Mouse (Mus musculus): ENCODE data around the gene 4930486L24Rik.
"Not testable (repeated sequence)": the region's sequence is repeated elsewhere in the genome, so short reads cannot be mapped to it uniquely, and the experiment has no call there.

Gene 4930486L24Rik

DNA sequence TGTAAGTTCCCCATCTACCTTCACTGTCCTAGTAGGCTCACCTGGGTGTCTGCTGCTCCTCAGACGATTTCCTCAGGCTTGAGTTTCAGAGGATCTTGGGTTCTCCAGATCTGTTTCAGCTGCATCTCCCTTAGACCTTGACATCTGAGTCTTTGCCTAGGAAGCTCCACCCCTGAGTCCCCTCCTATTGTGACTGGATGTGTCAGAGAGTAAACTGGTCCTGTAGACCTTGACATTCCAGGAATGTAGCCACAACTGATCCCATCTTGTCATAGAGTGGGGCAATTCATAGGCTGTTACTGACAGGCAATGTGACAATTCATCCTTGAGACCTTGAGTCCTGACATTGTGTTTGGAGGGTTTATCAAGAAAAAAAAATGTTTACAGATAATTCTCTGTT lies at the start of gene 4930486L24Rik:
TSS of gene 4930486L24Rik (minus strand) at position 195 of the 400 bp plus-strand sequence.
- DNase-seq = no peak

DNA sequence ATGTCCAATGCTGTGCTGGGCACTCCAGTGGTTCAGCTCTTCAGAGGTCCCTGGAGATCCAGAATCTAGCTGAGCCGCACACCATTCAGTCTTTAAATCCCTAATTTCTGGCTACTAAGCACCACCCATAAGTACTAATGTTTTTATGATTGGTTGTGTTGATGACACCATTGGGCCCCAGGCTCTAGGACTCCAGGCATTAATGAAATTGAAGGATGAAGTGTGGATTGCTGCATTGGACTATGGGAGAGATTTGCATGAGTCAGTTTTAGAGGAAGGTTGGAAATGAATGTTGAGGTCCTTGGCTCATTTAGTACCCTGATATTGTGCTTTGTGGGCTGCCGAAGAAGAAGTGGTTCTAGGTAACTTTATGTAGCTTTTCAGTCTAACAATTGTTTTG lies 40.5 kb upstream of the 4930486L24Rik start, which contains the start of gene Tpbpb:
TSS of gene Tpbpb (minus strand) at position 101 of the 400 bp plus-strand sequence.
- not testable (repeated sequence) for DNase-seq

DNA sequence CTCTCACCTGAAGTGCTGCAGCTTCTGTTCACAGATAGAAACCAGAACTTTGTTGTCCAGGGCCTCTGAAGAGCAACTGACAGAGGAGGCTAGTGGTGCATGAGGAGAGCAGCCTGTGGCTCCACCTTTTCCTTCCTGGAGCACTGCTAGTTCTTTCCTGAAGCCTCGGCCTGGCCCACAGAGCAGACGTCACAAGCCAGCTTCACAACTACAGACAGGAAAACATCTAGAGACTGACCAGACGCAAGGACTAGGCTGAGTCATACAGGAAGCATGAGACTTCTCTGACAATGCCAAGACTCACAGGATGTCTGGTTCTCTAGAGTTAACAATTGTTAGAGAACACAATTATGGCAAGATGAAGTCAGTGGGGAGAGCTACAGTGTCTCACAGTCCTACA lies 33.1 kb upstream of the 4930486L24Rik start, which contains the start of gene Ctla2b:
TSS of gene Ctla2b (minus strand) at position 120 of the 400 bp plus-strand sequence.
- DNase-seq = peak; percentile 72

DNA sequence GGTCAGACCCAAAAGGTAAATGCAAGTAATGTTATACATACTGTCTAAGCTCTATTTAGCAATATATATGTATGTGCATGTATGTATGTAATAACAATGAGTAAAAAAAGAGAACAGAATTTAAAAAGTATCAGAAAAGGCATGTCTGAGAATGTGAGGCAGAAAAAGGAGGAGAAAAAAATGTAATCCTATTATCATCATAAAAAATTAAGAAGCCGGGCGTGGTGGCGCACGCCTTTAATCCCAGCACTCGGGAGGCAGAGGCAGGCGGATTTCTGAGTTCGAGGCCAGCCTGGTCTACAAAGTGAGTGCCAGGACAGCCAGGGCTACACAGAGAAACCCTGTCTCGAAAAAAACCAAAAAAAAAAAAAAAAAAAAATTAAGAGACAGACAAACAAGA lies 32.5 kb upstream of the 4930486L24Rik start, which contains the start of gene Gm49392:
TSS of gene Gm49392 (minus strand) at position 101 of the 400 bp plus-strand sequence.
- DNase-seq = not testable (repeated sequence)

DNA sequence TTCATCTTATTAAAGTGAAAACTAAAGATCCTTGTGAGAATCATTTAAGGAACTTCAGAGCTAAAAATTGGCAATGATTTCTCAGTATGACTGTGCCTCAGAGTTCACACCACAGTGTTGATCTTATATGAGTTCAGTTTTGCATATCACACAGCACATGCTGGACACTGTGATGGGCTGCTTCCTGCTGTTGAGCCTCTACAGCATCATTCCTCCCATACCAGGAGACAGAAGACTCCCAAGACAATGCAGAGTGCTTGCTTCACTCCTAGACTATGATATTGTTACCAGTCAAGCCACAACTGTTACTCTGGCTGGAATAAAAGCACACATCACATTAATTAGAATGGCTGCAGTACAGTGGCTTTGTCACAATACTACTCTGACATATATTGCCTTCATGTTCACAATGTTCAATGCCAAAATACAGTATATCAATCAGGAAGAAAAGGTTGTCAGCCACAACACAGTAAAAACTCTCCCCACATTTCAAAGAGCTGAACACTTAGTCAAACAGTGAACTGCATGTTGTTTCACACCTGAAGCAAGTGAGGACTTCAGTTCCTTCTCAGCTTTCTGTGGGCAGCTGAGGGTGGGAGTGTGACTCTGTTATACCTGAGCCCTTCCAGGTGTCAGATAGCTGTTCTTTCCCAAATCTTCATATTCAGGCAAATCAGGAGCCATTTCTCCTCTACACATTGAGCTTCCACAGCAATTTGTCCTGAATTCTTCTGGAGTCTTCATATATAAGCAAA lies 31.3 kb upstream of the 4930486L24Rik start:
- no peak for DNase-seq

DNA sequence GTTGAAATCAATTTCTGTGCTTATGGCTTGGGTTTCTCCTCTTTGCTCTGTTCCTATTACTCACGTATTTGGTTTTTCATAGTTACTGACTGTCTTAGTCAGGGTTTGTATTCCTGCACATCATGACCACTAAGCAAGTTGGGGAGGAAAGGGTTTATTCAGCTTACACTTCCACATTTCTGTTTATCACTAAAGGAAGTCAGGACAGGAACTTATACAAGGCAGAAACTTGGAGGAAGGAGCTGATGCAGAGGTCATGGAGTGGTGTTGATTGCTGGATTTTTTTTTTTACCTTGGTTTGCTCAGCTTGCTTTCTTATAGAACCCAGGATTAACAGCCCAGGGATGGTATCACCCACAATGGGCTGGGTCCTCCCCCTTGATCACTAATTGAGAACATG lies 28.0 kb upstream of the 4930486L24Rik start:
- DNase-seq = no peak

DNA sequence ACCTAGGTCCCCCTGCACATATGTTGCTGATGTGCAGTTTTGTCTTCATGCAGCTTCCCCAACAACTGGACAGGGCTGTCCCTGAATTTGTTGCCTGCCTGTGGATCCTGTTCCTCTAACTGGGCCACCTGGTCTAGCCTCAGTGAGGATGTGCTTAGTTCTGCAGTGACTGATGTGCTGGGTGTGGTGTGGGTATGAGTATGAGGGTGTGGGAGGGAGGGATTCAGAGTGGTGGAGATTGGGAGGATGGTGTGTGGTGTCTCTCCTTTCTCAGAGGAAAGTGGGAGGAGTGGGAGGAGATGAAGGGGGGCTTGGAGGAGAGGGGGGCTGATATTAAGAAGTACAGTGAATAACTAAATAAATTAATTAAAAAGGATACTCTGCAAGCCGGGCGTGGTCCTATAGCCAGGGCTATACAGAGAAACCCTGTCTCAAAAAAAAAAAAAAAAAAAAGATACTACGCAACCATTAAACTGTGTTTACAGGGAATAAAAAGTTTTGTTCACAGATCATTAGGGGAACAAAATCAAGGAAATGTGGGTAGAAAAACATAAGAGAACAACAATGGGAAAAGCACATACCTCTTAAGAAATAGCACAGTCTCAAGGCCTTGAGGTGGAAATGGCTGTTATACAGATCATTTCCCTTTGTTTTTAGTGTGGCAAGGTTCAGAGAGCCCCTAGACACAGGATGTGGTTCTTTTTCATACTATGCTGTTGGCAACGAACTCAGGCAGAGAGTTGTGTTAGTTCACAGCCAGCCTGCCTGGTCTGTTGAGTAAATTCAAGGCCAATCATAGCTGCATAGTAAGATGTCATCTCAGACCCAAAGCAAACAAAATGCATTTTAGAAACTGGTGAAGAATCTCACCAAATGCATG lies 15.8 kb downstream of the 4930486L24Rik start:
- DNase-seq = peak; percentile 6

DNA sequence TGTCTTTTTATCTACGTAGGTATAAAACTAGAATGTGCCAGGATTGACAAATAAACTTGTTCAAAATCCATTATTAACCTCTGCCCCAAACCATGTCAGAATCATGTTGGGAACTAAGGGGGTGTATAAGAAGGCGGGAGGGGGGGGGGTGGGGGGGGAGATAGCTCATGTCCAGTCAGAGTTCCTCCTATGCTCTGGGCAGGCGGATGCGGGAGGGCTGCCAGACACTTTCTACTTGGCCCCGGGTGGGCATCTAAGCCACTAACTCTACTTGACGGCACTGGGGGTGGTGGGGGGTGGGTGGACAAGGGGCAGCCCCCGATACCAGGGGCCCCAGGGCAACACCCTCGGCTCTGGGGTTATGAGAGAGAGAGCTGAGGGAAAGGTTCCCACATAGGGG lies 21.1 kb downstream of the 4930486L24Rik start:
- DNase-seq = no peak

DNA sequence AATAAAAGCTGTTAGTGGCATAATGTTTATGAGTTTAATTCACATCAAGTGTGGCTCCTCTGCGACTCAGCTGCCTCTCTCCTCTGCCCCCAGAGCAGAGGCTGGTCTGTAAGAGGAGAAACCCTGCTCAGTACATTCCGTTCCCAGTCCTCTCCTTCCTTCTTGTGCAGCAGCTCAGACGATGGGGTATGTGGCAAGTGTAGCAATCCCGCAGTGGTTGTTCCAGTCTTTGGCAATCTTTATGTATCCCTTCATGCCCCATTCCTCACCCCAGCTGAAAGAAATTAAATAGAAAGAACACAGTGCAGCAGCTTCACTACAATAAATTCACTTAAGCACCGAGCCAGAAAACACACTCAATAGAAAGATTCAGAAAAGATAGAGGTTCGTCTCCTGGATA lies 21.6 kb downstream of the 4930486L24Rik start:
- no peak for DNase-seq

DNA sequence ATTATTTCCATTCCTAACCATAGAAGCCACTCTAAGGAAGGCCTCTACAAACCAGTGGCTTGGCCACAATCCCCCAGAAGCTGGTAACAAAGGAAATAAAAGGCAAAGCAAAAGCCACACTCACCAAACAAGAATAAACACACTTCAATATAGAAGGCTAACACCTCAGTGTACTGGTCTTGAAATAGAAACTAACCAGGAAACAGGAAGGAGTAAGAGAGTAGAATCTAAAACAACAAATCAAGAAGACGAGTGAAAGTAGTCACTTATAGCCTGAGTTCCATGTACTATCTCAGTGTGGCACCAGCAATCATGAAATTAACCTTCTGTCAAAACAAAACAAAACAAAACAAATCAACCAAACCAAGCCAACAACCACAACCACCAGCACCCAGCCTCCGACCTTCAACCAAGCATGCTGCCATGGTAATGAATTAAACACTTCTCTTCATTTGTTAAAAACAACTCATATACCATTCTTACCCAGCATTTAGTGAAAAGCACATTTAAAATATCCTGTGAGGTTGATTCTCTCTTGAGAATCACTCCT lies 24.8 kb downstream of the 4930486L24Rik start:
- no peak for DNase-seq

DNA sequence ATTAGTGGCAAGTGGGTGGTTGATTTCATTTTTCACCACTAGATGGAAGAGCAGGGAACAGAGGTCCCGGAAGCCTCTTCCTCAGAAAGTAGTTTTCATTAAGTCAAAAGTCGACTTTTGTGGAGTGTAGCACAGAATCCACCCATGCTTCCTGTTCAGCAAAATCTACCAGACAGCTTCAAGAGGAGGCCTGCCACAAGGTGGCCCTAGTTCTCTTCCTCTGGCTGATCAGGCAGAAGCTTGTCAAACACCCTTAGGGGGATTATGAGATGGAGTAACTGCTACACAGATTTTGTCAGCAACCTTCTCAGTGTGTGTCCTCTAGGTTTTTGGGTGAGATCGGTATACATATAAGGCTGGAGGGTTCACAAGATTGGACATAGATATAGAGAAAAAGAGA lies 38.2 kb downstream of the 4930486L24Rik start:
- no peak for DNase-seq

DNA sequence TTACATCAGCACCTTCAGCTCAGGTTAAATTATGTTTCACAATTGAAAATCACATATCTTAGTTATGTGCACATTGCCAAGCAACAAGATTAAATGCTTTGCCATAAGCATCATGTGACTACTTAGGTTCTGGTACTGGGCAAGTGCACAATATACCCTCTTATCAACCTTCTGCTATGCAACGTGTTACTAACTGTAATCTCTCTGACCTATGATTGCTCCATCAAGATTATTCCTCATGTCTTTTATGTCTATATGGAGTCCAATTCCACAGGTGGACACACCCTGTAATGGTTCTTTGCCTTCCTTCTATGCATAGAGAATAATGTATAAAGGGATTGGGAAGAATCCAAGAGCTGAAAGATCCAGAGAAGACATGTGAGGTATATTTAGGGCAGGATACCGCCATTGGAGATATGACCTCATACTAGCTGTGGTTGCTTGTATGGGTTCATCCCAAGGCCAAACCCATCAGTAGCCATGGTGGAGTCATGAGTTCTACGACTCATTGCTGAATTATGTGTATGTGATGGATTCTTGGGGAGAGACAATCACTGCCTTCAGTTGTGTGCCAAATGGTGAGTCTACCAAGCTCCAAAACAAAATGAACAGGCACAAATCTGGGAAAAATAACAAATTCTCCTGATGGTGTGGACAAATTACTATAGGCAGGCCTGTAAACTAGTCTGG lies 43.6 kb downstream of the 4930486L24Rik start:
- DNase-seq = no peak

DNA sequence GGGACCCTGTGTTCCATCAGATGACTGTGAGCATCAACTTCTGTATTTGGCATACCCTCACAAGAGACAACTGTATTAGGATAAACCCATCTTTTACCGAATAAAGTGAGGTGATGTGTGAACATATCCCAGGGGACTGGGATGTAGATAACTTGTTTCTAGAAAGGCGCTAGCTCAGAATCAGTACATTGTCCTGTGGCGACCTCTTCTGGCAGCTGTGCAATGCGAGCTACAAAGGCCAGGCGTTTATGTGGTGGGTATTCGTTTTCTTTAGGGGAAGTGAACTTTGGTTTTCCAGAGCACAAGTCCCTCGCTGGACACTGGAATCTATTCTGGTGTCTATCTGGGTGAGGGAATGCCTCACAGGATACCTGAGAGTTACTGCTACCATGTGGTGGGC lies 44.8 kb downstream of the 4930486L24Rik start:
- peak; percentile 39 for DNase-seq

DNA sequence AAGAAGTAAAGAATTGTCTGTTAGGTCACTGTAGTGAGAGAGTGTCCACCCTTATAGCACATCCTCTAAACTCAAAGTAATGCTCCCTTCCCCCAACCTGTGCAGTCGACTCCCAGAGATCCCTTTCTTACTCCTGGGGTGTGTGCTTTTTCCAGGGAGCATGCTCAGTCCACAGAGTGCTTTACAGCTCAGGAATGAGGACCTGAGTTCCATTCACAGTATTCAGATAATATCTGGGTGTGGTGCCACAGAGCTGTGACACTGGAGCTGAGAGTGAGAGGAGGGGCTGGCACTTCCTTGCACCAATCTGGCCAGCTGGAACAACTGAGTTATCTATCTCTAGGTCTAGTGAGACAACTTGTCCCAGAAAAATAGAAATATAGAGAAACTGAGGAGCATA lies 50.6 kb downstream of the 4930486L24Rik start:
- DNase-seq = no peak

DNA sequence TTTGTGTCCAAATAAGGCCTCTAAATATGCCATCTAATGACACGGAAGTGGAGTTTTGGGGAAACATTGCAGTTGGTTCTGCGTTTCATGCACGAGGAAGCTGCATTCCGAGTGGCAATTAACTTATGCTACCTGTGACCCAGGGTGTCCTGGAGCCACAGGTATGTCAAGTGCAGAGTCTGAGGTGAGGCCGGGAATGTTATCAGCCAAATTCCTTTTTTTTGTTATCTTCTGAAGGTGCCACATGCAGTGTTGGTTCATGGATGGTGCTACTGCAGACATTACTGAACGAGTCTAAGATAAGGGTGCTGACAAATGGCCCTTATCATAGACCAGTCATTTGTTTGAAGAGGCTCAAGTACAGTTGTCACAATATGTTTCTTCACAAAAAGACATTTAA lies 51.5 kb downstream of the 4930486L24Rik start:
- no peak for DNase-seq

DNA sequence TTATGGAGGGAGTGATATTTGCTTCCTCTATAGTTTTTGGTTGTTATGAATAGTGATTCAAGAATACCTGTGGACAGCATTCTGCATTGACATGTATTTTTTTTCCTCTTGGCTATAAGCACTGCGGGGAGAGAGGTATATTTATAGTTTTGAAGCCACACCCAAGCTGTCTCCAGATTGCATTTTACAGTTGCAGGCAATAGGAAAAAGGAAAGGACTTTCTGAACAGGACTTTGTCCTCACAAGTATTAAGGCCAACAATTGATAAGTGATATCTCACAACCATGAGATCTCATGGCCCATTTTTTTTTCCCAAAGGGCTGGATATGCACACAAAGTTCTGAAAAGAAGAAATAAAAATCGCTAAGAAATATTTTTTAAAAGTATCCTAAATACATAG lies 54.6 kb downstream of the 4930486L24Rik start:
- DNase-seq = no peak

DNA sequence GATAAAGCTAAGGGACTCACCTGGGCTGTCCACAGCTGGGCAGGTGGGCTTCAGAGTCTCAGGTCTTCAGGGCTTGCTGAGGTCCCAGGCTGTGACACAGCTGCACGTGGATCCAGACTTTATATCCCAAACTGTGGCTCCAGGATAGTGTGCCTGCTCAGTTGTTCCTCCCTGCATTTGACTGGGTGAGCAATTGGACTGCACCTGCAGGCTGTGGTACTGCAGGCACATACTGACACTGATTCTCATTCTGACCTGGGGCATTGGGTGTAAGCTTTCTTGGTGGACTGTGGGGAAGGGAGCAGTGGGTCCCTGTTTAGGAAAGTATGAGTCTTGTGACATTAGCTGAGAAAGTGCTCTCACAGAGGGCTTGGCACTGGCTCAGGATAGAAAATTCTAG lies 61.5 kb downstream of the 4930486L24Rik start, which contains the start of gene Ctsll3:
TSS of gene Ctsll3 (minus strand) at position 101 of the 400 bp plus-strand sequence.
- no peak for DNase-seq
